Mouse (Mus musculus): ENCODE results near the gene Kdr. TPM values are rescaled to one million over a fixed set of nuclear protein-coding genes. Genes with fewer than 3 reads are reported as not detected.

Gene Kdr
- 23.4 and 23.5 TPM in 2 replicates for polyA plus RNA-seq (2016; fragmentation: Nextera tagmentation; extraction: Ambion mirVana)

DNA sequence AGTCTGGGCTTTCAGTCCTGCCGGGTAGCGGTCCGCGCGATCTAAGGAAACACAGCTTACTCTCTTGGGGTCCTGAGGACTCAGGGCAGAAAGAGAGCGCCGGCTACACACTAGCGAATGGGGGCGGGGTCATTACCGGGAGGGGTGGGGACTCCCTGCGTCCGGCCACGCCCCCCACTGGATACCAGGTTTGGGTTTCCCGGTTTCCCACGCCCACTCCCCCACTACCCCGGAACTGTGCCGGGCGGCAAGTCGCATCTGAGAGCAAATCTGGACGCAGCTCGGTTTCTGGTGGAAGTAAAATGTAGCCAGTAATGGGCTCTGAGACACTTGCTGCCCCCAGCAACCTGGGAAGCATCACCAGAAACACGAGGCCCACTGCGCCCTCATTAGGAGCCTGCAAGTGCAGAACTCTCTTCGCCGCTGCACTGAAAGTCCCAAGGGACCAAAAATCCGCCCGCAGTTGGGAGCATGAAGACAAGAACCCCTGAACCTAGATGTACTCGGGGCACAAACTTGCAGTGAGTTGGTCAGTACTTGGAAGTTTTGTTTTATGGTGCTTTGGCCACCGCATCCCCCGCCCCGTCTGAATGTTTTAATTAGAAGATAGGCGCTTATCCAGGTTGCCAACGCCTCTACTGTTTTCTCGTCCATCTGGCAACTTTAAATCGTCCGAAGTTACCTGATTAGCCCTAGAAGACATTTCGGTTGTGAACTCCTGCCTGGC lies at the start of gene Kdr:
Gene Kdr (minus strand): TSS at position 85 of the 727 bp plus-strand sequence.
- Histone ChIP-seq H3K27ac (no peak within 1 kb of the TSS), H3K9ac (replicated peaks) (peak within 1 kb of the TSS; percentile 61), H3K9me3 (no peaks in the 10 kb centered on the region), H3K4me2 (peak within 1 kb of the TSS; percentile 98), H3K27me3 (peaks cover 63% of the 10 kb centered on the region), H3K4me3 (replicated peaks) (peak within 1 kb of the TSS; percentile 60), H3K36me3 (no peaks in the 10 kb centered on the region), H3K4me1 (replicated peaks) (peaks cover 16% of the 10 kb centered on the region)
- ATAC-seq (ENCODE audit: insufficient number of reproducible peaks, insufficient read depth, low FRiP score, low TSS enrichment, low read depth), result peak; percentile 90
- WGBS, result under 1% methylated on average over 37 of the region's 37 CpGs

DNA sequence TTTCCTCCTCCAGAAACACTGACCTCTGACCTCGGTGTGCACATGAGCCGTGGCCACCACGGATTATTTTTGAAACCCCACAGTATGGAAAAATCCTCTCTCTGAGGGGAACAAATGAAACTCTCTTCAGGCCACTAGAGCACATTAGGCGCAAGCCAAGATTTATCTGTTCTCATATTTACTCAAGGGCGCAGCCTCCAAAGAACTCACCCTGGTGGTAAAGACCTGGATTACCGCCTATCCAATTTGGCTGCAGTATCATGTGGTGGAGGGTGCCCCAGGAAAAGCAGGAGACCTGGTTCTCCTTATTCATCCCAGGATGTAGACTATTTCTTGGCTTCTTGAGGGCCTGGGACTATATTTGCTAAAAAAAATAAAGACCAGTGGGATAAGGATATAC lies 48.5 kb upstream of the Kdr start:
- H3K27me3 ChIP-seq, result no peaks in the 10 kb centered on the region
- peaks cover 6% of the 10 kb centered on the region; the same call in 1 of the 2 replicates for H3K4me1 ChIP-seq (replicated peaks)
- H3K4me3 ChIP-seq (replicated peaks), result no peak overlapping the region
- WGBS, result 79% methylated on average over 6 of the region's 6 CpGs
- H3K9me3 ChIP-seq, result no peaks in the 10 kb centered on the region
- H3K4me2 ChIP-seq, result no peak overlapping the region
- H3K9ac ChIP-seq (replicated peaks), result no peak overlapping the region
- no peaks in the 10 kb centered on the region for H3K36me3 ChIP-seq
- ATAC-seq (ENCODE audit: insufficient number of reproducible peaks, insufficient read depth, low FRiP score, low TSS enrichment, low read depth), result no peak
- H3K27ac ChIP-seq, result no peak overlapping the region

GRCm38 (mm10) chr5:76025996-76026665 lies 47.9 kb upstream of the Kdr start:
- H3K9me3 ChIP-seq, result no peaks in the 10 kb centered on the region
- H3K9ac ChIP-seq (replicated peaks), result no peak overlapping the region
- 55% methylated on average over 4 of the region's 4 CpGs for WGBS
- H3K27me3 ChIP-seq, result no peaks in the 10 kb centered on the region
- ATAC-seq (ENCODE audit: insufficient number of reproducible peaks, insufficient read depth, low FRiP score, low TSS enrichment, low read depth), result no peak
- H3K4me3 ChIP-seq (replicated peaks), result no peak overlapping the region
- no peak overlapping the region for H3K27ac ChIP-seq
- H3K4me2 ChIP-seq, result no peak overlapping the region
- no peaks in the 10 kb centered on the region for H3K36me3 ChIP-seq
- H3K4me1 ChIP-seq (replicated peaks), result peaks cover 6% of the 10 kb centered on the region; the same call in 1 of the 2 replicates

GRCm38 (mm10) chr5:76023011-76023773 lies 44.9 kb upstream of the Kdr start:
- no peaks in the 10 kb centered on the region for H3K36me3 ChIP-seq
- no peaks in the 10 kb centered on the region for H3K9me3 ChIP-seq
- no peak overlapping the region for H3K27ac ChIP-seq
- H3K4me3 ChIP-seq (replicated peaks), result no peak overlapping the region
- ATAC-seq (ENCODE audit: insufficient number of reproducible peaks, insufficient read depth, low FRiP score, low TSS enrichment, low read depth), result no peak
- H3K9ac ChIP-seq (replicated peaks), result no peak overlapping the region
- WGBS, result 51% methylated on average over 14 of the region's 14 CpGs
- H3K27me3 ChIP-seq, result no peaks in the 10 kb centered on the region
- no peak overlapping the region for H3K4me2 ChIP-seq
- H3K4me1 ChIP-seq (replicated peaks), result no peaks in the 10 kb centered on the region; the same call in 1 of the 2 replicates

GRCm38 (mm10) chr5:76022436-76022835 lies 44.2 kb upstream of the Kdr start:
- Histone ChIP-seq H3K4me2 (no peak overlapping the region), H3K27ac (no peak overlapping the region), H3K36me3 (no peaks in the 10 kb centered on the region), H3K9me3 (no peaks in the 10 kb centered on the region), H3K4me1 (replicated peaks) (no peaks in the 10 kb centered on the region; the same call in 1 of the 2 replicates), H3K4me3 (replicated peaks) (no peak overlapping the region), H3K9ac (replicated peaks) (no peak overlapping the region), H3K27me3 (no peaks in the 10 kb centered on the region)
- no peak for ATAC-seq (ENCODE audit: insufficient number of reproducible peaks, insufficient read depth, low FRiP score, low TSS enrichment, low read depth)
- 78% methylated on average over 6 of the region's 6 CpGs for WGBS

- Histone ChIP-seq H3K36me3 (no peaks in the 10 kb centered on the region), H3K27ac (no peak overlapping the region), H3K9me3 (no peaks in the 10 kb centered on the region), H3K4me1 (replicated peaks) (no peaks in the 10 kb centered on the region; the same call in 1 of the 2 replicates), H3K4me3 (replicated peaks) (no peak overlapping the region), H3K9ac (replicated peaks) (no peak overlapping the region), H3K4me2 (no peak overlapping the region), H3K27me3 (no peaks in the 10 kb centered on the region)
- no peak for ATAC-seq (ENCODE audit: insufficient number of reproducible peaks, insufficient read depth, low FRiP score, low TSS enrichment, low read depth)
- 85% methylated on average over 5 of the region's 5 CpGs for WGBS
Measured at GRCm38 (mm10) chr5:76018321-76018720, 40.1 kb upstream of the Kdr start.

DNA sequence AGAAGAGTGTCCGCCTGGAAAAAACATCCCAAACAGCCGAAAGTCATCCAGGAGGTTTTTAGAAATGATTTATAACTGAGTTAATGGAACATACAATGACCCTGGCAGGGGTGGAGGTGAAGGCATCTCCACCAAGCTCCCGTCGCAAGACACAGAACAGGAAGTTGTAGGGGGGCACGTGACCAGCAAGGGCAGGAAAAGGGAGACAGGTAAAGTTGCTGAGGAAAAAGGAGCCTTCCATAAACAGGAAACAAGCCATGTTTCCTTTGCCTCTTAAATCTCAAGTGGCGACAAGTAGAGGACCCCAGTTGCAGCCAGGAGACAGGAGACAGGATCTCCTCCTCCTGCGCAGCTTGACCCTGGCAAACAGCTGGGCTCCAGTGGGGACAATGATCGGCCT lies 37.8 kb upstream of the Kdr start:
- Histone ChIP-seq H3K27me3 (no peaks in the 10 kb centered on the region), H3K9me3 (no peaks in the 10 kb centered on the region), H3K36me3 (no peaks in the 10 kb centered on the region), H3K4me1 (replicated peaks) (no peaks in the 10 kb centered on the region), H3K27ac (no peak overlapping the region), H3K4me3 (replicated peaks) (no peak overlapping the region), H3K4me2 (no peak overlapping the region), H3K9ac (replicated peaks) (no peak overlapping the region)
- 51% methylated on average over 8 of the region's 8 CpGs for WGBS
- no peak for ATAC-seq (ENCODE audit: insufficient number of reproducible peaks, insufficient read depth, low FRiP score, low TSS enrichment, low read depth)

- no peak overlapping the region for H3K27ac ChIP-seq
- 75% methylated on average over 7 of the region's 7 CpGs for WGBS
- no peaks in the 10 kb centered on the region for H3K4me1 ChIP-seq (replicated peaks)
Measured at GRCm38 (mm10) chr5:76013881-76014431, 35.7 kb upstream of the Kdr start.

GRCm38 (mm10) chr5:76006403-76006802 lies 28.1 kb upstream of the Kdr start:
- Histone ChIP-seq H3K36me3 (no peaks in the 10 kb centered on the region), H3K4me2 (no peak overlapping the region), H3K9me3 (no peaks in the 10 kb centered on the region), H3K9ac (replicated peaks) (no peak overlapping the region), H3K27me3 (peaks cover 3% of the 10 kb centered on the region; the same call in 1 of the 2 replicates), H3K4me3 (replicated peaks) (no peak overlapping the region), H3K27ac (no peak overlapping the region), H3K4me1 (replicated peaks) (no peaks in the 10 kb centered on the region)
- no peak for ATAC-seq (ENCODE audit: insufficient number of reproducible peaks, insufficient read depth, low FRiP score, low TSS enrichment, low read depth)
- 77% methylated on average over 7 of the region's 7 CpGs for WGBS

More at GRCm38 (mm10) chr5:76013881-76014431, 35.7 kb upstream of the Kdr start:
- H3K4me2 ChIP-seq, result no peak overlapping the region
- no peak overlapping the region for H3K9ac ChIP-seq (replicated peaks)
- no peak for ATAC-seq (ENCODE audit: insufficient number of reproducible peaks, insufficient read depth, low FRiP score, low TSS enrichment, low read depth)
- no peak overlapping the region for H3K4me3 ChIP-seq (replicated peaks)
- no peaks in the 10 kb centered on the region for H3K36me3 ChIP-seq
- no peaks in the 10 kb centered on the region for H3K27me3 ChIP-seq
- H3K9me3 ChIP-seq, result no peaks in the 10 kb centered on the region

GRCm38 (mm10) chr5:75990212-75990611 lies 12.0 kb upstream of the Kdr start:
- no peaks in the 10 kb centered on the region for H3K27me3 ChIP-seq
- no peaks in the 10 kb centered on the region for H3K36me3 ChIP-seq
- no peaks in the 10 kb centered on the region for H3K4me1 ChIP-seq (replicated peaks)
- H3K9me3 ChIP-seq, result no peaks in the 10 kb centered on the region
- no peak overlapping the region for H3K4me3 ChIP-seq (replicated peaks)
- no peak overlapping the region for H3K4me2 ChIP-seq
- no peak for ATAC-seq (ENCODE audit: insufficient number of reproducible peaks, insufficient read depth, low FRiP score, low TSS enrichment, low read depth)
- no peak overlapping the region for H3K9ac ChIP-seq (replicated peaks)
- no peak overlapping the region for H3K27ac ChIP-seq
- 91% methylated on average over 8 of the region's 8 CpGs for WGBS

GRCm38 (mm10) chr5:75987530-75987929 lies 9.3 kb upstream of the Kdr start:
- no peaks in the 10 kb centered on the region for H3K9me3 ChIP-seq
- no peak for ATAC-seq (ENCODE audit: insufficient number of reproducible peaks, insufficient read depth, low FRiP score, low TSS enrichment, low read depth)
- H3K36me3 ChIP-seq, result no peaks in the 10 kb centered on the region
- WGBS, result 83% methylated on average over 8 of the region's 8 CpGs
- H3K4me3 ChIP-seq (replicated peaks), result no peak overlapping the region
- H3K27me3 ChIP-seq, result no peaks in the 10 kb centered on the region
- H3K4me2 ChIP-seq, result no peak overlapping the region
- H3K27ac ChIP-seq, result no peak overlapping the region
- no peak overlapping the region for H3K9ac ChIP-seq (replicated peaks)
- no peaks in the 10 kb centered on the region for H3K4me1 ChIP-seq (replicated peaks)

All from limb, embryonic 12.5 days (tissue).